Mouse (Mus musculus) frontal cortex, postnatal 25 days (tissue): ENCODE data around the gene Grhl1.

Source experiments
- DNase-seq, 2 experiments: peaks; one replicate each; pipeline ENCODE4 v3.0.0; 2022; ENCODE audit warnings: low spot score in 2 of 2

Grhl1 gene

GRCm38 (mm10) chr12:24642370-24642802, 70.3 kb downstream of the Grhl1 start:
- peak; percentile 9 to 51 for DNase-seq

- DNase-seq = no peak
These were observed 72.1 kb downstream of the Grhl1 start for GRCm38 (mm10) chr12:24644125-24644571.

- no peak for DNase-seq
These were observed 73.8 kb downstream of the Grhl1 start for GRCm38 (mm10) chr12:24645901-24646300.

- DNase-seq = no peak
These were observed 76.0 kb downstream of the Grhl1 start for GRCm38 (mm10) chr12:24648094-24648493.

GRCm38 (mm10) chr12:24650415-24651062, 78.5 kb downstream of the Grhl1 start:
- no peak for DNase-seq

- peak; percentile 95 to 97 for DNase-seq
These were observed 79.0 kb downstream of the Grhl1 start, which contains the start of gene Klf11 for GRCm38 (mm10) chr12:24651063-24651557. Klf11 (plus strand) TSS chr12:24651274.

- DNase-seq = peak; percentile 84 to 87
These were observed 79.7 kb downstream of the Grhl1 start for GRCm38 (mm10) chr12:24651642-24652342.

- no peak for DNase-seq
These were observed 82.2 kb downstream of the Grhl1 start for GRCm38 (mm10) chr12:24654065-24654862.

- DNase-seq = no peak
These were observed 84.4 kb downstream of the Grhl1 start for GRCm38 (mm10) chr12:24656436-24656835.

- DNase-seq = no peak
These were observed 86.9 kb downstream of the Grhl1 start for GRCm38 (mm10) chr12:24658998-24659397.

GRCm38 (mm10) chr12:24659923-24660322, 87.8 kb downstream of the Grhl1 start:
- DNase-seq = no peak

- no peak for DNase-seq
These were observed 89.0 kb downstream of the Grhl1 start for GRCm38 (mm10) chr12:24661100-24661499.

GRCm38 (mm10) chr12:24662131-24662530, 90.0 kb downstream of the Grhl1 start:
- no peak for DNase-seq
